Mouse (Mus musculus): ENCODE measurements around the gene Tmem211. TPM values are rescaled to one million over a fixed set of nuclear protein-coding genes. Genes with fewer than 3 reads are reported as not detected.

Gene Tmem211
- total and polyA plus RNA-seq, 3 experiments: not detected

DNA sequence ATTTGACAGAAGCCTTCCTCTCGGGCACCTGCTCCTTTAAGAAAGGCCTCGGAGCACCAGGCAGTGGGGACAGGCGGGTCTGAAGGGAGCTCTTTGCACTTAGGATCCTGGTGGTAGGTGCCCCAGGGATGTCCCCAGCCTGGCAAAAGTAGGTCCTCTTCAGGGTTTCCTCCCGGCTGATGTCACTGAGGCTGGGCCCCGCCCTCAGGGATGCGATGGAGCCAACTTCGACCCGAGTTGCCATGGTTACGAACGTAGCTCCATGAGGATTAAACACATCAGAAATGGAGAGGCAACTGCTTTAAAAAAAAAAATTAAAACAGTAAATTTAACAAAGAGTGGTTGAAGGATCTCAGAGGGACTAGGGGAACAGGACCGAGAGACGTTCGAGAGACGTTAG lies 34.8 kb upstream of the Tmem211 start:
- H3K36me3 ChIP-seq (replicated peaks in 1 of 2; ENCODE audit: control insufficient read depth in 1 of 2, insufficient read depth in 1 of 2, low read length in 1 of 2): no peaks in the 10 kb centered on the region
- H3K9ac ChIP-seq (ENCODE audit: insufficient read depth, low read depth): no peak overlapping the region
- DNase-seq (ENCODE audit: extremely low read depth): no peak
- no peak overlapping the region for H3K4me3 ChIP-seq (replicated peaks in 1 of 3; ENCODE audit: low read depth in 2 of 3, low read length in 2 of 3, poor library complexity in 1 of 3)
- peaks cover 43% of the 10 kb centered on the region for H3K27me3 ChIP-seq (replicated peaks)
- in situ Hi-C loops (cut with MboI; ENCODE audit: low pct_ligation_motif_present, low pct_unique_long_range_greater_than_20kb, low sequenced_read_pairs): no loop called here
- no peak for TF ChIP-seq ZNF384 (IDR thresholded peaks at IDR 0.05; ENCODE audit: low read depth, low read length)
- TF ChIP-seq MAFK (IDR thresholded peaks at IDR 0.05; ENCODE audit: insufficient replicate concordance, low read length): no peak
- no peak for TF ChIP-seq TBP (conservative IDR thresholded peaks at IDR 0.05; ENCODE audit: low read depth, low read length)
- TF ChIP-seq NELFE (IDR thresholded peaks at IDR 0.05; ENCODE audit: low read depth, low read length): no peak
- TF ChIP-seq POLR2A (IDR thresholded peaks at IDR 0.05; ENCODE audit: low read depth, low read length): no peak
- peaks cover 0 to 24% of the 10 kb centered on the region in 2 experiments; a peak in 2 of 4 replicates for H3K4me1 ChIP-seq (ENCODE audit: control insufficient read depth in 1 of 2, insufficient read depth in 2 of 2)
- no peaks in the 10 kb centered on the region for H3K9me3 ChIP-seq (replicated peaks; ENCODE audit: low read length)
- H3K4me2 ChIP-seq (ENCODE audit: insufficient read depth, low read depth, poor library complexity, severe bottlenecking): no peak overlapping the region
- H3K27ac ChIP-seq (ENCODE audit: insufficient read depth, low read depth): no peak overlapping the region
- H3K79me2 ChIP-seq (replicated peaks; ENCODE audit: control insufficient read depth, extremely low read depth, insufficient read depth, poor library complexity, severe bottlenecking): no peaks in the 10 kb centered on the region
- dilution Hi-C loops (cut with MboI; ENCODE audit: extremely low pct_ligation_motif_present, extremely low pct_unique_long_range_greater_than_20kb, low sequenced_read_pairs): loop anchor here (25.0 kb wide), 1 partner anchor 105 kb away; the partner anchor contains the start of gene Crybb3

DNA sequence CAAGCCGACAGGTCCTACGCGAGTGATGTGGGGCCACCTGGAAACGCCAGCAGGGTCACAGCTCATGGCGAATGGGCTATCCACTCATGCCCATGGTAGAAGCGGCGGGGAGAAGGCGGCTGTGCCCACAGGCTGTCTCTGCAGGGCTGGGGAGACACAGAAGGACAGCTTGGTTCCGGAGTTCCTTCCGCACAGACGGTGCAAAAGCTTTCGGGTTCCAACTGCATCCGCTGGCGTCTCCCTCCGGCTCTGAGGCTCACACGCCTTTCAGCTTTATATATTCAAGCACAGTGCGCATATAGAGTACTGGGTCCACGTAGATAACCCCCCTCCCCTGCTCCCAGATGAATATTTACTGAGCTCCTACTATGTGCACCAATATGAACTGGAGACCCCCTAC lies 32.9 kb upstream of the Tmem211 start:
- H3K4me2 ChIP-seq (ENCODE audit: insufficient read depth, low read depth, poor library complexity, severe bottlenecking): no peak overlapping the region
- peaks cover 62% of the 10 kb centered on the region for H3K27me3 ChIP-seq (replicated peaks)
- dilution Hi-C loops (cut with MboI; ENCODE audit: extremely low pct_ligation_motif_present, extremely low pct_unique_long_range_greater_than_20kb, low sequenced_read_pairs): loop anchor here (25.0 kb wide), 1 partner anchor 106 kb away; the partner anchor contains the start of gene Crybb3
- H3K9me3 ChIP-seq (replicated peaks; ENCODE audit: low read length): no peaks in the 10 kb centered on the region
- no peaks in the 10 kb centered on the region for H3K36me3 ChIP-seq (replicated peaks in 1 of 2; ENCODE audit: control insufficient read depth in 1 of 2, insufficient read depth in 1 of 2, low read length in 1 of 2)
- H3K79me2 ChIP-seq (replicated peaks; ENCODE audit: control insufficient read depth, extremely low read depth, insufficient read depth, poor library complexity, severe bottlenecking): no peaks in the 10 kb centered on the region
- no peak overlapping the region for H3K4me3 ChIP-seq (replicated peaks in 1 of 3; ENCODE audit: low read depth in 2 of 3, low read length in 2 of 3, poor library complexity in 1 of 3)
- no peak overlapping the region for H3K27ac ChIP-seq (ENCODE audit: insufficient read depth, low read depth)
- DNase-seq (ENCODE audit: extremely low read depth): no peak
- TF ChIP-seq SIN3A (IDR thresholded peaks at IDR 0.05; ENCODE audit: low read length) (no peak), TBP (conservative IDR thresholded peaks at IDR 0.05; ENCODE audit: low read depth, low read length) (no peak)
- H3K4me1 ChIP-seq (ENCODE audit: control insufficient read depth in 1 of 2, insufficient read depth in 2 of 2): peaks cover 0 to 7% of the 10 kb centered on the region in 2 experiments; a peak in 2 of 4 replicates
- no peak overlapping the region for H3K9ac ChIP-seq (ENCODE audit: insufficient read depth, low read depth)
- in situ Hi-C loops (cut with MboI; ENCODE audit: low pct_ligation_motif_present, low pct_unique_long_range_greater_than_20kb, low sequenced_read_pairs): no loop called here

DNA sequence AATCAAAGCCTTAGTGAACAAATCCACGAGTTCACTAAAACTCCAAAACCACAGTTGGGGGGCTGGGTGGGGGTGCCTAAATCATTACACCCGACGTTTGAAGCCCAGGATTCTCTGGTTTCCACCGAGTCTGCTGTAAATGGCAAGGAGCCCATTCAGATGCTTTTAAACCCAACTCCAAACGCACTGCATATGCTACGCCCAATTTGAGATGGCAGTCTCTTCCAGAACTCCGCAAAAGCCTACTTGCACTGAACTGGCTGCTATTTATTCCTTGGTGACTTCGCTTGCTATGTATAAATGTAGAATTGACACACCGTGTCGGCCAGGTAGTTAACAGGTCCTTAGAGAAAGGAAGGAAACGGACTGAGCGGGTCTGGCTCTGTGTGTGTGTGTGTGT lies 31.3 kb upstream of the Tmem211 start:
- Histone ChIP-seq H3K79me2 (replicated peaks; ENCODE audit: control insufficient read depth, extremely low read depth, insufficient read depth, poor library complexity, severe bottlenecking) (no peaks in the 10 kb centered on the region), H3K27me3 (replicated peaks) (peaks cover 76% of the 10 kb centered on the region), H3K4me1 (ENCODE audit: control insufficient read depth in 1 of 2, insufficient read depth in 2 of 2) (peaks cover 0 to 1% of the 10 kb centered on the region in 2 experiments; a peak in 1 of 4 replicates), H3K27ac (ENCODE audit: insufficient read depth, low read depth) (no peak overlapping the region), H3K4me3 (replicated peaks in 1 of 3; ENCODE audit: low read depth in 2 of 3, low read length in 2 of 3, poor library complexity in 1 of 3) (no peak overlapping the region), H3K4me2 (ENCODE audit: insufficient read depth, low read depth, poor library complexity, severe bottlenecking) (no peak overlapping the region), H3K9ac (ENCODE audit: insufficient read depth, low read depth) (no peak overlapping the region), H3K36me3 (replicated peaks in 1 of 2; ENCODE audit: control insufficient read depth in 1 of 2, insufficient read depth in 1 of 2, low read length in 1 of 2) (no peaks in the 10 kb centered on the region), H3K9me3 (replicated peaks; ENCODE audit: low read length) (no peaks in the 10 kb centered on the region)
- no peak for DNase-seq (ENCODE audit: extremely low read depth)
- dilution Hi-C loops (cut with MboI; ENCODE audit: extremely low pct_ligation_motif_present, extremely low pct_unique_long_range_greater_than_20kb, low sequenced_read_pairs): loop anchor here (25.0 kb wide), 1 partner anchor 108 kb away; the partner anchor contains the start of gene Crybb3
- in situ Hi-C loops (cut with MboI; ENCODE audit: low pct_ligation_motif_present, low pct_unique_long_range_greater_than_20kb, low sequenced_read_pairs): no loop called here
- TF ChIP-seq ZMIZ1 (IDR thresholded peaks at IDR 0.05; ENCODE audit: low read depth, low read length) (no peak), USF1 (IDR thresholded peaks at IDR 0.05; ENCODE audit: low read depth, low read length) (no peak), POLR2AphosphoS2 (IDR thresholded peaks at IDR 0.05; ENCODE audit: low read depth, low read length) (no peak), SMC3 (IDR thresholded peaks at IDR 0.05; ENCODE audit: low read depth, low read length) (no peak), CHD1 (IDR thresholded peaks at IDR 0.05; ENCODE audit: low read depth, low read length) (no peak), IRF4 (IDR thresholded peaks at IDR 0.05; ENCODE audit: low read depth, low read length) (no peak), CHD2 (IDR thresholded peaks at IDR 0.05; ENCODE audit: low read length) (no peak), KAT2A (IDR thresholded peaks at IDR 0.05; ENCODE audit: insufficient replicate concordance, low read length) (no peak), TCF12 (IDR thresholded peaks at IDR 0.05; ENCODE audit: low read depth, low read length) (no peak), CTCF (conservative IDR thresholded peaks at IDR 0.05 in 1 of 2, IDR thresholded peaks at IDR 0.05 in 1 of 2; ENCODE audit: low read depth in 2 of 2, low read length in 2 of 2) (no peak), MYC (IDR thresholded peaks at IDR 0.05; ENCODE audit: low read depth, low read length) (no peak), PAX5 (IDR thresholded peaks at IDR 0.05; ENCODE audit: low read length) (no peak), HCFC1 (IDR thresholded peaks at IDR 0.05; ENCODE audit: low read depth, low read length) (no peak), NELFE (IDR thresholded peaks at IDR 0.05; ENCODE audit: low read depth, low read length) (no peak), MXI1 (IDR thresholded peaks at IDR 0.05; ENCODE audit: low read depth, low read length) (no peak), USF2 (conservative IDR thresholded peaks at IDR 0.05; ENCODE audit: low read depth, low read length) (no peak), MAX (IDR thresholded peaks at IDR 0.05; ENCODE audit: low read length) (no peak)
